Mouse (Mus musculus): ENCODE measurements around the gene Nav2.

Gene Nav2

GRCm38 (mm10) chr7:49159646-49160555 lies 251.4 kb downstream of the Nav2 start:
- peak; percentile 27 for DNase-seq (ENCODE audit: low spot score)

- no peak for DNase-seq (ENCODE audit: low spot score)
These were observed 253.6 kb downstream of the Nav2 start for GRCm38 (mm10) chr7:49162079-49162478.

GRCm38 (mm10) chr7:49163789-49164188 lies 255.3 kb downstream of the Nav2 start:
- DNase-seq (ENCODE audit: low spot score) = no peak

GRCm38 (mm10) chr7:49164868-49165267 lies 256.4 kb downstream of the Nav2 start:
- DNase-seq (ENCODE audit: low spot score) = no peak

- no peak for DNase-seq (ENCODE audit: low spot score)
These were observed 264.4 kb downstream of the Nav2 start for GRCm38 (mm10) chr7:49172926-49173325.

- DNase-seq (ENCODE audit: low spot score) = no peak
These were observed 267.4 kb downstream of the Nav2 start for GRCm38 (mm10) chr7:49175784-49176409.

- no peak for DNase-seq (ENCODE audit: low spot score)
These were observed 268.2 kb downstream of the Nav2 start for GRCm38 (mm10) chr7:49176590-49177201.

GRCm38 (mm10) chr7:49178217-49178616 lies 269.7 kb downstream of the Nav2 start:
- no peak for DNase-seq (ENCODE audit: low spot score)

- DNase-seq (ENCODE audit: low spot score) = no peak
These were observed 272.5 kb downstream of the Nav2 start for GRCm38 (mm10) chr7:49181010-49181409.

GRCm38 (mm10) chr7:49182427-49182826 lies 273.9 kb downstream of the Nav2 start:
- DNase-seq (ENCODE audit: low spot score) = no peak

GRCm38 (mm10) chr7:49183696-49184095 lies 275.2 kb downstream of the Nav2 start:
- DNase-seq (ENCODE audit: low spot score) = no peak

- DNase-seq (ENCODE audit: low spot score) = no peak
These were observed 277.5 kb downstream of the Nav2 start for GRCm38 (mm10) chr7:49185991-49186390.

- no peak for DNase-seq (ENCODE audit: low spot score)
These were observed 280.8 kb downstream of the Nav2 start for GRCm38 (mm10) chr7:49189364-49189763.

- DNase-seq (ENCODE audit: low spot score) = no peak
These were observed 281.9 kb downstream of the Nav2 start for GRCm38 (mm10) chr7:49190231-49190985.

GRCm38 (mm10) chr7:49191081-49191678 lies 282.7 kb downstream of the Nav2 start:
- DNase-seq (ENCODE audit: low spot score) = no peak

- DNase-seq (ENCODE audit: low spot score) = no peak
These were observed 283.7 kb downstream of the Nav2 start for GRCm38 (mm10) chr7:49192061-49192695.

- no peak for DNase-seq (ENCODE audit: low spot score)
These were observed 287.2 kb downstream of the Nav2 start for GRCm38 (mm10) chr7:49195711-49196147.

GRCm38 (mm10) chr7:49199366-49199765 lies 290.9 kb downstream of the Nav2 start:
- no peak for DNase-seq (ENCODE audit: low spot score)

- DNase-seq (ENCODE audit: low spot score) = no peak
These were observed 291.8 kb downstream of the Nav2 start for GRCm38 (mm10) chr7:49200270-49200669.

GRCm38 (mm10) chr7:49202971-49203370 lies 294.5 kb downstream of the Nav2 start:
- DNase-seq (ENCODE audit: low spot score) = no peak

GRCm38 (mm10) chr7:49204856-49205255 lies 296.3 kb downstream of the Nav2 start:
- DNase-seq (ENCODE audit: low spot score) = no peak
